Mouse (Mus musculus) kidney, postnatal 4 days (tissue): ENCODE measurements around the gene Decr2.
"Not testable (repeated sequence)": the region's sequence is repeated elsewhere in the genome, so short reads cannot be mapped to it uniquely, and the experiment has no call there.

Source experiments
- DNase-seq, 2 experiments: peaks; one replicate each; pipeline ENCODE4 v3.0.0; 2021; ENCODE audit warnings: mixed read lengths in 2 of 2

Decr2 gene

DNA sequence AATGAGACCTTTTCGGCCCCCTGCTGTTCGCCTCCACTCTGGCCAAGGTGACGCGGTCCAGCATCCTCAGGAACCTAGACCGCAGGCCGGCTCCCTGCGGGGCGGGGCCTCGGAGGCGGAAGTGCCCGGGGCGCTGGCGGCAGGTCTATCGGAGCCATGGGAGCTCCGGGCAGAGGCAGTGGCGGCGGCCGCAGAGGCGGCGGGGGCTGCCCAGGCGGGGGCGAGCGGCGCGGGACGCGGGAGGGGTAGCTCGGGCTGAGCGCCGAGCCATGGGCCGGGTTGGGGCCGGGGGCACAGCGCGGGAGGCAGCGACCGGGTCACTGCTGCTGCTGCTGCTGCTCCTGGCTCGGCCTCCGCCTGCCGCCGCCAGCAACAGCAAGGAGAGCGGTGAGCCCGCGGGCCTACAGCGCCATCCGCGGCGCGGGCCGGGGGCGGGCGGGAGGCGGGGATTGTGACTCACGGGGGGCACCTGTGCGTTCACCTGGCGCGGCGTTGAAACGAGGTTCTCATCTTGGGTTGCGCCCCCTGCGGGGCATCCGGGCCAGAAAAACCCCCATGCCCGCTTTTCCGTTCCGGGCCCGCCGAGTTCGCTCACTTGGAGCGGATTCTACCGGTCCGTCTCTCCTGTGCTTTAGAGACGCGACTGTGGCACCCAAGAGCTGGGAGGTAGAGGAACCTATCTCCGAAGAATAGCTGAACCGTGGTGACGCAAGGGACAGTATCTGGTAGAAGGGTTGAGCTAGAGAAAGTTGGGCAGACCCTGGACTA, 23.2 kb upstream of the Decr2 start, which contains the start of gene Tmem8:
Gene Tmem8 (plus strand): TSS at position 119 of the 768 bp plus-strand sequence.
- peak; percentile 79 to 88 for DNase-seq

DNA sequence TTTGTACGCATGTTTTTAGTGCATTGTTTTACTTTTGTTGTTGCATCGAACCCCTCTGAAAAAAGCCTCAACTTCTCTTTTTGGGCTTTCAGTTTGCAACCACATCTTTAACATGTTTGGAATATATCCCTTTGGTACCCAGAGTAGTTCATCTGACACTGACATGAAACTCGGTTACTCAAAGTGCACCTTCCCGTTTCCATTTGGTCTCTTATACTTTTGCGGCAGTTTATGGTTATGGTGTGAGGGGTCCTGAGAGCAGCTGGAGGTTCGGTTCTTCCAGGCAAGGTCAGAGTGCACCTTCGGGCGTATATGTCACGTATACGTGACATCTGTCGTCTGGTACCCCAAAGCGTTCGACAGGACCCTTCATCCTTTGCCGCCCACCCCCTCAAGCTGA, 22.6 kb upstream of the Decr2 start:
- DNase-seq: no peak

DNA sequence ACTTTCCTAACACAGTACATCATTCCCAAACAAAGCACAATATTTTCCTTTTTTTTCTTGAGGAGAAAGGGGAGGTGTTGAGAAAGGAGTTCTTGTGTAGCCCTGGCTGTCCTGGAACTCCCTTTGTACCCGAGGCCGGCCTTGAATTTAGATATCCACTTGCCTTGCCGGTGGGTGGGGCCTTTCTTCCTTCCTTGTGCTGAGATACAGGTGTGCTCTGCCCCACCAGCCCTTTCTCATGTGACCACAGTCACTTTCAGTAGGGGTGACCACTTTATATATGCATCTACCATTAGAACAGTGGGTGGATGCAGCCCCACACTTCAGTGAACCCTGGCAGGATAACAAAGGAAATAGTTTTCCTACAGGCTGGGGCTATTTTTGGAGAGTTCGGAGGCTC, 21.6 kb upstream of the Decr2 start:
- DNase-seq: no peak

GRCm38 (mm10) chr17:26111024-26111423, 20.9 kb upstream of the Decr2 start:
- no peak for DNase-seq

- no peak for DNase-seq
These were observed 20.0 kb upstream of the Decr2 start for GRCm38 (mm10) chr17:26110156-26110555.

DNA sequence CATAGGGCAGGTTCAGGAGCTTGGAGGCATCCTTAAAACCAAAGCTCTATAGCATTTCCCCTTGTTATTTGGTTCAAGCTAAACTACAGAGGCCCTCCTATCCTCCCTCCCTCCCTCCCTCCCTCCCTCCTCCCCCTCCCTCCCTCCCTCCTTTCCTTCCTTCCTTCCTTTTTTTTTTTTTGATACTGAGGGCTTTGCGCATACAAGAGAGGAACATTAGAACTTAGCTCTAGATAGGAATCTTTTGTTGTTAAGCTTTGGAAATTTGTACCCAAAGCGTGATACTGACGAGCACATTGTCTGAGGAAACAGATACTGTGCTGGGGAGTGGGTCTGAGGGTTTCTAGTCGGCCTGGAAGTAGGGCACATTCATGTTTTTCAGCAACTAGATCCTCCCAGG, 15.5 kb upstream of the Decr2 start:
- no peak for DNase-seq

GRCm38 (mm10) chr17:26101478-26101877, 11.3 kb upstream of the Decr2 start:
- DNase-seq: peak; percentile 54 to 74

GRCm38 (mm10) chr17:26100166-26100565, 10.0 kb upstream of the Decr2 start:
- no peak for DNase-seq

DNA sequence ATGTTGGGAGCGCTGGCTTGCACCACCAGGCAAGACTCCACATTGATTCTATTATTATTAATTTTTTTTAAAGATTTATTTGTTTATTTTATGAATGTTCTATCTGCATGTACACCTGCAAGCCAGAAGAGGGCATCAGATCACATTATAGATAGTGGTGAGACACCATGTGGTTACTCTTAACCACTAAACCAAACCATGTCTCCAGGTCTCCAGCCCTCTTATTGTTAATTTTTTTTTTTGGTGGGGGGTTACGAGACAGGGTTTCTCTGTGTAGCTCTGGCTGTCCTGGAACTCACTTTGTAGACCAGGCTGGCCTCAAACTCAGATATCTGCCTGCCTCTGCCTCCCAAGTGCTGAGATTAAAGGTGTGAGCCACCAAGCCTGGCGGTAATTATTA, 9.2 kb upstream of the Decr2 start:
- DNase-seq: not testable (repeated sequence)

- no peak for DNase-seq
These were observed 8.3 kb upstream of the Decr2 start for GRCm38 (mm10) chr17:26098461-26098860.

DNA sequence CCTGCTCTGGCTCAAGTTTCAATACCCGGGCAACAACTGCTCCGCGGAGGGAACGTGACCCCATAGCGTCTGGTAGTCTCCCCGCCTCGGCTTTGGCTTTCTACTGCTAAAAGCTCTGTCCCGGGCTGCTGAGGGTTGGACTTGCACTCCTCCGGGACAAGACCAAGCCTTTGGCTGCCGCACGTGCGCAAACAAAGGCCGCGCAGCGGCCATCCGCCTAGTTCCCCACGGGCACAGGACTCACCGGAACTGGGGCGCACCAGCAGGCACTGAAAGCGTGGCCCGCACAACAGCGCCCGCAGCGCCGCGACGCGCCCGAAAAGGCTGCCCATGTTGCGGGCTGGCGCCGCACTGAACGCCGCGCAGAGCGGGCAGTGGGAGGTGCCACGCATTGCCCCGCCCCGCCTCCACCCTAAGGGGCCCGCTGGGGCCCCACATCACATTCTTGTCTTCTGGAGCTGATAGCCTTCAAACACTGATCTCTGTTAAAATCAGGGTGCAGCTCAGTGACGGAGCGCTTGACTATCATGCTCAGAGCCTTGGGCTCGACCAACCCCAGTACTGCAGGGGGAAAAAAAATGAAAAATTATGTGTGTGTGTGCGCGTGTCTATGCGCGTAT, 5.1 kb upstream of the Decr2 start, which contains the start of gene Nme4:
Gene Nme4 (minus strand): TSS at position 482 of the 620 bp plus-strand sequence.
- DNase-seq: peak; percentile 75

GRCm38 (mm10) chr17:26094531-26095110, 4.5 kb upstream of the Decr2 start:
- no peak for DNase-seq

DNA sequence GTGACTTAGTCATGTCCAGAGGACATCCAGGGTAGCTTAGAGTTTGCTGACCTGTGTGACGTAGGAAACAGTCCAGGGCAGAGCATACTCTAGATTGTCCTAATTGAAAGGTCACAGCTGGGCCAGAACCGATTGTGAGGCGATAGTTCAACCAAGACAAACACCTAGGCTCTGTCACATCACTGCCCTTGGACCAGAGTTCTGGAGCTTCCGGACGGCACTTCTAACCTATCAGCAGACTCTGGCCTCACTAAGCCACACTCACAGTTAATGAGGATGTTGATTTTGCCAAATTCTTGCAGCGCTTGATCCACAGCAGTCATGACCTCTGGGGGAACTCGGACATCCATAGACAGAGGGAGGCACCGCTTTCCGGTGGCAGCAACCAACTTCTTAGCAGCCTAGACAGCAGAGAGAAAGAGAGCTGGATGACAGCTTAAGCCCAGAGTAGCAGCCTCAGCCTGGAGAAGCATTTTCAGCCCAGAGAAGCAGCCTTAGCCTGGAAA, 3.0 kb downstream of the Decr2 start:
- DNase-seq: no peak

GRCm38 (mm10) chr17:26080867-26081266, 9.3 kb downstream of the Decr2 start:
- DNase-seq: peak in 1 of 2 experiments; percentile 34

DNA sequence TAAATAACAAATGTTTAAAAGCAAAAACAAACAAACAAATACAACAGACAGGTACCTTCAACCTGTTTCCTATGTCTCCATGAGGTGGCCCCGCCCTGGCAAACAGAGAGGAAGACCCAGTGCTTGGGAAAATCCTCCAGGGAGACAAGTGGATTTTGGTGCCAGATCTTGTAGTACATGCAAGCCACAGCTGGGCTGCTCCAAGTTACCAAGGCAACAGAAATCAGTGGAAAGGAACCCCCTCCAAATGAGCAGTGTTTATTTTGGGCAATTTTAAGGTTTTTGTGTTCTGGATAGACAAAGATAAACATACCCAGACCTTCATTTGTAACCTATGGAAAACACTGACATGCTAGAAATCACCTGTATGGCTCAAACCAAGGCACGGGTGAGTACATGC, 11.3 kb downstream of the Decr2 start:
- no peak for DNase-seq

DNA sequence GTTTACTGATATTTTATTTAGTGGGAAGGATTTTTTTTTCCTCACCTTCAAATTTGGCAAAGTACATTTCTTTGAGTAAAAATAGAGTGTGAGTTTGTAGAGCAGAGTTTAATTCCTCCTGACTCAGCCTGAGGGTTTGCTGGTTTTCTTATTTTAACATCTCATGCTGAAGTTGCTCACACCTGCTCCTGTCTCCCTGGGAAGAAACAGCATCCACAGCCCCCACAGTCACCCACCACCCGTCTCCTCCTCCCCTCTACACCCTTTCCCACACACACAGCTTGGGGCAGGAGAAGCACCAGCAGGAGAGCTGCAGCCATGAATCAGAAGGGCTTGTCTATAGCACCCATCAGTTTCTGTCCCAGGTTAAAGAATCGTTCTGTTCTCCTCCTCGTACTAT, 14.9 kb downstream of the Decr2 start:
- DNase-seq: no peak

DNA sequence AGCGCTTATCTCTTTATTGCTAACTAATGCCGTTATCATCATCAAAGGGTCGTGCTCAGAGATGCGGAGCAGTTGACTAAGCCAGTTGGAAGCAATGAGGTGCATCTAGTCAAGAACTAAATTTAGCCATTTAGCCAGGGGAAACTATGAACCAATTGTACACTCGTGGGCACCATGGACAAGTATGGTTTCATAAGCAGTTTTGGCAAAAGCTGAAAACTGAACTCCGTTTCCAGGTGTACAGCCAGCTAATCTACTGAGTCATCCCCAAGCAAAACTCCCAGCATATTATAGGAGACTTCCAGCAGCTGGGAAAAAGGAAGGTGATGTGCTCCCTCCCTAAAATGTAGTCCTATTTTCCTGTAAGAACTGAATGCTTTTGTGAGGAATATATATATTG, 20.0 kb downstream of the Decr2 start:
- no peak for DNase-seq

DNA sequence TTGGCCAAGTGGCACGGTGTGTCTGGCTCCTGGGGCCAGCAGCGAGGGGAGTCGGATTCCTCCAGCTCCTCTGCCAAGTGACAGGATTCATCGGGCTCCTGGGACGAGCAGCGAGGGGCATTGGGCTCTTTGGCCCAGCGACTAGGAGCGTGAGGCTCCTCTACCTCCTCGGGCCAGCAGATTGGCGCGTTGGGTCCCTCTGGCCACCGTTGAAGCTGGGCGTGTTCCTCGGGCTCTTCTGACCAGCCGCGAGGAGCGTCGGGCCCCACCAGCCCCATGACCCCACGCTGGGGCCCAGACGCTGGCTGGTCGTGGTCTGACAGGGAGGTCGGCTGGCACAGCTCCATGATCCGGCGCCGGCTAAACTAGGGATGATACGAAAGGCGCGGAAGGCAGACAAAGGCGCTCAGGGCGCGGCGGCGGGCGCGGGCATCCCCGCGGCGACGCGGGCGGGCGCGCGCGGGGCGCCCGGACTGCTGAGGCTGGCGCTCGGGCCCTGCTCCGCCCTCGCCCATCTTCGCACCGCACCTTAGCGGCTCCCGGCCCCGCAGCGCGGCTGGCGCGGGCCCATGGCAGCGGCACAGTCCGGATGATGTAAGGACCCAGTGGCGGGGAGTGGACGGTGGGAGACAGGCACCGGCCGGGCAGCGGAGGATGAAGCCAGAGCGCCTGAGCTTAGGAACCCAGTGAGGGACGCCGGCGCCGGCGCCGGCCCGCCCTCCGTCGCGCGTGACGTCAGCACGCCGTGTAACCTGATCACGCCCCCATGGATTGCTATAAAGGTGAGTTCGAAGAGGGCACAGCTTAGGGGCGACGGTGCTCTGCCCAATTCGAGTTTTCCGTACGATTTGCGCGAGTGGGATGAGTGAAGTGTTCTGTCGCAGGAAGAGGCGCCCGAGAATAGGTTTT, 21.1 kb downstream of the Decr2 start, which contains the start of gene Rab11fip3:
Gene Rab11fip3 (minus strand): TSS at position 725 of the 909 bp plus-strand sequence.
- DNase-seq: peak; percentile 90 to 93

- DNase-seq: peak; percentile 30 to 49
These were observed 21.9 kb downstream of the Decr2 start for GRCm38 (mm10) chr17:26068024-26068830.

DNA sequence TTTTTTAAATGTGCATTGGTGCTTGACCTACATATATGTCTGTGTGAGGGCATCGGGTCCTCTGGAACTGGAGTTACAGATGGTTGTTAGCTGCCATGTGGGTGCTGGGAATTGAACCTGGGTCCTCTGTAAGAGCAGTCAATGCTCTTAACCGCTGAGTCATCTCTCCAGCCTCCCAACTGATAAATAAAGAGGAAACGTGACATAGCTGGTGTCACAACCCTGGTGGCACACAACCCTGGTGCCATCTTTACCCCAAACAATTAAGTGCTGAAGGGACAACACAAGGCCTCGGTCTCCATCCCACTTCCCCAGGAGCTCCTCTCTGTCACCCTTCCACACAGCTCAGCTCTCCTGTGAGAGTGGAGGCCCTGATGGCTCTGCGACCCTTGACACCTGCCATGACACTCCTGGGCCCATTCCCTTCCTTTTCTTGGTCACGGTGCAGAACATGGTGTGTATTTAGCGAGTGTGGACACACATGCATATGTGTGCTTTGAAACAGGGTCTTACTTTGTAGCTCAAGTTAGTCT, 23.6 kb downstream of the Decr2 start:
- DNase-seq: no peak

GRCm38 (mm10) chr17:26064916-26065315, 25.2 kb downstream of the Decr2 start:
- DNase-seq: no peak
